16 mouse cellular contexts compared by ENCODE assay signal in genomic region chr2:78753918-78754317, GRCm38 (mm10).
A peak's percentile ranks its signal among the peaks of the same experiment; 100 is the strongest.
DNase-seq lines count a peak whose midpoint lies in the region; ATAC-seq and TF ChIP-seq lines count a peak whose summit lies in the region.
"Had no signal": no experiment of that assay in that cellular context is flagged by ENCODE, and none has a peak within 500 bp of the region (broad histone marks: within the 10 kb centered on the region; RNA-seq: fewer than 3 reads in every experiment).

No protein-coding gene starts in this region.

- H3K4me2 ChIP-seq in forebrain, embryonic 13.5 days, result no peak overlapping the region
- H3K4me2 ChIP-seq in forebrain, embryonic 15.5 days (replicated peaks), result no peak overlapping the region
- H3K4me2 ChIP-seq in midbrain, embryonic 16.5 days (ENCODE audit: low read length), result no peak overlapping the region
- H3K4me2 ChIP-seq: hindbrain, embryonic 12.5 days had no signal

- DNase-seq in layer of hippocampus, adult 11-12 months (ENCODE audit: low spot score), result peak; percentile 10
- DNase-seq in layer of hippocampus, adult 2 months (ENCODE audit: low spot score in 2 of 2), result no peak
- no peak for DNase-seq in midbrain, embryonic 10.5 days (ENCODE audit: low spot score)
- DNase-seq in gastrocnemius, adult 2 months, result no peak
- DNase-seq: adrenal gland, postnatal 25 days; cerebellum, adult 2 months; kidney, adult 8-10 months; kidney, postnatal 14 days; lung, postnatal 10 days; thymus, postnatal 14 days had no signal

- no peaks in the 10 kb centered on the region for H3K4me1 ChIP-seq in forebrain, embryonic 13.5 days
- no peaks in the 10 kb centered on the region for H3K4me1 ChIP-seq in forebrain, embryonic 15.5 days
- no peaks in the 10 kb centered on the region for H3K4me1 ChIP-seq in midbrain, embryonic 16.5 days (ENCODE audit: control insufficient read depth, insufficient read depth, low read length)
- H3K4me1 ChIP-seq in midbrain, embryonic 10.5 days, result no peaks in the 10 kb centered on the region
- H3K4me1 ChIP-seq: hindbrain, embryonic 12.5 days had no signal

- no peaks in the 10 kb centered on the region for H3K9me3 ChIP-seq in forebrain, embryonic 13.5 days (replicated peaks)
- H3K9me3 ChIP-seq in forebrain, embryonic 15.5 days, result no peaks in the 10 kb centered on the region
- H3K9me3 ChIP-seq in midbrain, embryonic 16.5 days (replicated peaks; ENCODE audit: control insufficient read depth, low read length, poor library complexity, severe bottlenecking), result no peaks in the 10 kb centered on the region
- no peaks in the 10 kb centered on the region for H3K9me3 ChIP-seq in midbrain, embryonic 10.5 days (replicated peaks)
- H3K9me3 ChIP-seq: hindbrain, embryonic 12.5 days had no signal

- H3K36me3 ChIP-seq in forebrain, embryonic 13.5 days (ENCODE audit: poor library complexity, severe bottlenecking), result no peaks in the 10 kb centered on the region
- no peaks in the 10 kb centered on the region for H3K36me3 ChIP-seq in forebrain, embryonic 15.5 days
- H3K36me3 ChIP-seq in midbrain, embryonic 16.5 days (ENCODE audit: control insufficient read depth, insufficient read depth, low read length), result no peaks in the 10 kb centered on the region
- no peaks in the 10 kb centered on the region for H3K36me3 ChIP-seq in midbrain, embryonic 10.5 days
- H3K36me3 ChIP-seq: hindbrain, embryonic 12.5 days had no signal

- 0 out of 2 replicates have a peak, but pooled peaks have one; percentile 38 for ATAC-seq in forebrain, embryonic 13.5 days
- no peak; the same call in 1 of the 2 replicates for ATAC-seq in forebrain, embryonic 15.5 days (replicated peaks)
- ATAC-seq in midbrain, embryonic 16.5 days, result peak; percentile 67; the same call in 1 of the 2 replicates
- ATAC-seq: inflammation-experienced regulatory T-cells, adult 6 months had no signal

- H3K27me3 ChIP-seq in forebrain, embryonic 13.5 days, result no peaks in the 10 kb centered on the region
- H3K27me3 ChIP-seq in forebrain, embryonic 15.5 days, result no peaks in the 10 kb centered on the region
- H3K27me3 ChIP-seq in midbrain, embryonic 16.5 days (ENCODE audit: control insufficient read depth, insufficient read depth, low read depth, low read length), result no peaks in the 10 kb centered on the region
- H3K27me3 ChIP-seq in midbrain, embryonic 10.5 days (ENCODE audit: low read depth, poor library complexity, severe bottlenecking), result no peaks in the 10 kb centered on the region
- H3K27me3 ChIP-seq: CH12.LX; hindbrain, embryonic 12.5 days had no signal

- 37% methylated on average over 4 of the region's 4 CpGs for WGBS in forebrain, embryonic 13.5 days
- WGBS in forebrain, embryonic 15.5 days, result 32% methylated on average over 4 of the region's 4 CpGs
- 51% methylated on average over 4 of the region's 4 CpGs for WGBS in midbrain, embryonic 16.5 days
- 72% methylated on average over 4 of the region's 4 CpGs for WGBS in midbrain, embryonic 10.5 days

- no peak overlapping the region for H3K9ac ChIP-seq in forebrain, embryonic 13.5 days
- no peak overlapping the region for H3K9ac ChIP-seq in forebrain, embryonic 15.5 days (replicated peaks)
- H3K9ac ChIP-seq in midbrain, embryonic 16.5 days (ENCODE audit: low read depth, low read length), result no peak overlapping the region
- H3K9ac ChIP-seq: hindbrain, embryonic 12.5 days had no signal

- no peak for TF ChIP-seq CTCF in layer of hippocampus, adult 2 months (conservative IDR thresholded peaks at IDR 0.05)
- TF ChIP-seq CTCF in gastrocnemius, adult 2 months (IDR thresholded peaks at IDR 0.05), result no peak

- no peak overlapping the region for H3K27ac ChIP-seq in forebrain, embryonic 13.5 days
- H3K27ac ChIP-seq in forebrain, embryonic 15.5 days (replicated peaks), result no peak overlapping the region
- no peak overlapping the region for H3K27ac ChIP-seq in layer of hippocampus, adult 2 months
- no peak overlapping the region for H3K27ac ChIP-seq in midbrain, embryonic 16.5 days (ENCODE audit: low read length)
- no peak overlapping the region for H3K27ac ChIP-seq in midbrain, embryonic 10.5 days (replicated peaks)
- H3K27ac ChIP-seq in gastrocnemius, adult 2 months, result no peak overlapping the region
- H3K27ac ChIP-seq: hindbrain, embryonic 12.5 days had no signal

- no peak overlapping the region for H3K4me3 ChIP-seq in forebrain, embryonic 13.5 days
- no peak overlapping the region for H3K4me3 ChIP-seq in forebrain, embryonic 15.5 days
- H3K4me3 ChIP-seq in layer of hippocampus, adult 2 months, result no peak overlapping the region
- no peak overlapping the region for H3K4me3 ChIP-seq in midbrain, embryonic 16.5 days (ENCODE audit: low read depth, low read length)
- H3K4me3 ChIP-seq in midbrain, embryonic 10.5 days, result no peak overlapping the region
- H3K4me3 ChIP-seq in gastrocnemius, adult 2 months, result no peak overlapping the region
- H3K4me3 ChIP-seq: hindbrain, embryonic 12.5 days had no signal

- intact Hi-C loops in gastrocnemius, adult 2 months (cut with DNase I), result no loop called here
